Mouse (Mus musculus) limb, embryonic 11.5 days (tissue): ENCODE results near the gene Uckl1. TPM values are rescaled to one million over a fixed set of nuclear protein-coding genes. Genes with fewer than 3 reads are reported as not detected.

ENCODE experiments used
- ATAC-seq: fragments of 200-750 bp; cut with Nextera tagmentation; 2 replicates; pipeline ENCODE4 v1.8.0; 2017; ENCODE audit warnings: low read depth; ENCODE audit not compliant: insufficient number of reproducible peaks, low FRiP score, low TSS enrichment
- DNase-seq: peaks from one replicate; pipeline ENCODE4 v3.0.0-alpha.2; 2015; ENCODE audit warnings: low spot score
- H3K27ac ChIP-seq: fragments of 300-500 bp; sonication (generic); replicated peaks from 2 replicates; pipeline ENCODE4 v1.5.1; 2014; ENCODE audit warnings: low read depth, mild to moderate bottlenecking, low read length
- H3K27me3 ChIP-seq: fragments of 300-500 bp; sonication (generic); 2 replicates; pipeline ENCODE4 v1.6.1; 2014; ENCODE audit warnings: mild to moderate bottlenecking, low read length, mixed read lengths; ENCODE audit not compliant: control insufficient read depth, insufficient read depth
- H3K36me3 ChIP-seq: fragments of 300-500 bp; sonication (generic); 2 replicates; pipeline ENCODE4 v1.6.1; 2014; ENCODE audit warnings: mild to moderate bottlenecking, low read length, moderate library complexity, mixed read lengths; ENCODE audit not compliant: control insufficient read depth, insufficient read depth
- H3K4me1 ChIP-seq: fragments of 300-500 bp; sonication (generic); 2 replicates; pipeline ENCODE4 v1.6.1; 2014; ENCODE audit warnings: low read length, mixed read lengths; ENCODE audit not compliant: control insufficient read depth, insufficient read depth
- H3K4me2 ChIP-seq: fragments of 300-500 bp; sonication (generic); 2 replicates; pipeline ENCODE4 v1.6.1; 2014; ENCODE audit warnings: low read depth, mild to moderate bottlenecking, moderate library complexity; ENCODE audit not compliant: severe bottlenecking
- H3K4me3 ChIP-seq: fragments of 300-500 bp; sonication (generic); 2 replicates; pipeline ENCODE4 v1.5.1; 2014; ENCODE audit warnings: low read depth, low read length
- H3K9ac ChIP-seq: fragments of 300-500 bp; sonication (generic); 2 replicates; pipeline ENCODE4 v1.6.1; 2014; ENCODE audit warnings: mild to moderate bottlenecking, low read length
- H3K9me3 ChIP-seq: fragments of 300-500 bp; sonication (generic); 2 replicates; pipeline ENCODE4 v1.6.1; 2016; ENCODE audit warnings: low read length; ENCODE audit not compliant: control insufficient read depth
- WGBS: fragments of 180-500 bp; shearing (Covaris S2); extraction: QIAGEN DNeasy Blood & Tissue Kit; methylation state at CpG from one replicate; pipeline ENCODE4 v1.1.7; 2014; 5-methylcytosine and 5-hydroxymethylcytosine counted together
- polyA plus RNA-seq: library from polyadenylated mRNA; unstranded; fragments of >200 nt; fragmentation: Nextera tagmentation; extraction: Ambion mirVana; gene quantifications from 2 replicates; pipeline ENCODE4 v1.2.1, GENCODE M21; 2014

Gene Uckl1
- polyA plus RNA-seq, 1 experiment from 2014 or later: 34.4 TPM

GRCm38 (mm10) chr2:181600226-181600758, 15.6 kb upstream of the Uckl1 start:
- Histone ChIP-seq H3K9me3 (no peaks in the 10 kb centered on the region), H3K9ac (peak overlapping the region; percentile 82; the same call in 1 of the 2 replicates), H3K4me3 (peak overlapping the region; percentile 95), H3K36me3 (no peaks in the 10 kb centered on the region), H3K4me2 (peak overlapping the region; percentile 80), H3K27ac (no peak overlapping the region), H3K27me3 (no peaks in the 10 kb centered on the region; the same call in 1 of the 2 replicates), H3K4me1 (peaks cover 7% of the 10 kb centered on the region)
- WGBS: 69% methylated on average over 6 of the region's 6 CpGs
- ATAC-seq (no peak), DNase-seq (no peak)

DNA sequence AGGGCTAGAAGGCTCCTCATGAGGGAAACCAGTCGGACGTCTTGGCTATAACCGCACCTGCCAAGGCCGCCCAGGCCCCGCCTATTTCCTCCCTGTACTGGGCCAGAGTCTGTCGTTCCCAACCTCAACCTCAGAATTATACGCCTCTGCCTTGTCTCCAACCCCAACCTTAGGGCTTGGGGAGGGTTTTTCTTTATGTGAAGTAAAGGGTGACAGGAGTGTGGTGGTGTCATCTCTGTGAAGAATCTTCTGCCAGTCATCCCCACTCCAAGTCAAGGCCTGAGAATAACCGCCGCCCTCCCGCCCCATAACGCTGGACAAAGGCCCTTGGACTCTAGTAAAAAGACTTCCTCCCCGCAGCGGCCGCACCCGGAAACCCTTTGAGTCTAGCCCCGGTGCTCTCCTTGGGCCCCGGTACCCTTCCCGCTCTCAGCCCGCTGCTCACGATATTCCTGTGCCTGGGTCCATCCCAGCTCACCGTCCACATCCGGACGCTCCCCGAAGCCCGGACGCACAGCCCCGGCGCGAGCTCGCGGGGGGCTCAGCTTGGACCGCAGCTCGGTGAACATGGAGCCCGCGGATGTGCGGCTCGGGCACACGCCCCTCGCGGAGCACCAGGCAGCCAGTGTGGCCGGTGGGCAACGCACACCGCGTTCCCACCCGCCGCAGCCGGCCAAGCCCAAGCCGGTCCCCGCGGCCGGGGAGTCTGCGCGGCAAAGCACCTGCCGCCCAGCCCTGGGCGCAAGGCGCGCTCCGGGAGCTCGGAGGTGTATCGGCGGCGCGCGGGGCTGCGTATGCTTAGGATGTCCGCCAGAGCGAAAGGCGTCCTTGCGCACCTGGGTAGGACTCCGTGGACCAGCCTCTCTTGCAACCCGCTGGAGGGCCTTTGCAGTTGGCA, 14.0 kb upstream of the Uckl1 start, which contains the start of gene Samd10:
TSS of gene Samd10 (minus strand) at position 759 of the 898 bp plus-strand sequence.
- H3K27ac ChIP-seq: no peak within 1 kb of the TSS
- peaks cover 7% of the 10 kb centered on the region for H3K4me1 ChIP-seq
- ATAC-seq: peak; percentile 29
- peak within 1 kb of the TSS; percentile 76 for H3K9ac ChIP-seq
- peak within 1 kb of the TSS; percentile 96 for H3K4me2 ChIP-seq
- no peaks in the 10 kb centered on the region; the same call in 1 of the 2 replicates for H3K27me3 ChIP-seq
- no peaks in the 10 kb centered on the region for H3K9me3 ChIP-seq
- peak within 1 kb of the TSS; percentile 64 for H3K4me3 ChIP-seq
- WGBS: 3% methylated on average over 71 of the region's 71 CpGs
- H3K36me3 ChIP-seq: no peaks in the 10 kb centered on the region
- DNase-seq: peak; percentile 73

DNA sequence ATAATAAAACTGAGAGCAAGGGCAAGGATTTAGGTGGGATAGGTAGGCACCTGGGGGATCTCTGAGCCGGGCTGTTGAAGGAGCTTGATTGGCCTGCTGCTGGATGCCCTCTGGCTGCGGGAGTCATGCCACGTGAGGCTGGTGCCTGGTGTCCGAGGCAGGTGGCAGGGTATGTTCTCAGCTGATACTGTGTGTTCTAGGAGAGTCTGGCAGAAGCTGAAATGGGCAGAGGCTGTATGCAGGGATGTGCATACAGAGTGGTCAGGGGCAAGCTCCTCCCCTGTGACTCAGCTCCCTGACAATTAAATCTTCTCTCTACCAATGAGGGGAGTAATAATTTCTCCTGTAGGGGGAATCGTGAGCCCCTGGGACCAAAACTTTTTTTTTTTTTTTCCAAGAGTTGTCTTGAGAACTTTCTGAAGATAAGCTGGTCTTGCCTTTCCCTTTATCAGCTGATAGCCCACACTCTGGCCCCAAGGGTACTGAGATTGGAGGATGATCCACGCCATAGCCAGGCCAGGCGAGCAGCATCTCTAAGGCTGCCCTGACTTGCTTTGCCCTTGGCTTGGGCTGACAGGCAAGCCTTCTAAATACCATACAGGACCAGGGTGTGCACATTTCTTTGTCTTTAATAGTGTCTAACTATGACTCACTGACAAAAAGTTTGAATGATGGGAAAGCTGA, 12.8 kb upstream of the Uckl1 start:
- DNase-seq: no peak
- H3K9ac ChIP-seq: no peak overlapping the region
- H3K27me3 ChIP-seq: no peaks in the 10 kb centered on the region; the same call in 1 of the 2 replicates
- no peak overlapping the region for H3K4me2 ChIP-seq
- no peaks in the 10 kb centered on the region for H3K9me3 ChIP-seq
- peaks cover 7% of the 10 kb centered on the region for H3K4me1 ChIP-seq
- no peak overlapping the region for H3K27ac ChIP-seq
- 70% methylated on average over 7 of the region's 7 CpGs for WGBS
- no peak overlapping the region for H3K4me3 ChIP-seq
- ATAC-seq: no peak
- no peaks in the 10 kb centered on the region; the same call in 1 of the 2 replicates for H3K36me3 ChIP-seq

GRCm38 (mm10) chr2:181596221-181596960, 11.7 kb upstream of the Uckl1 start:
- H3K27me3 ChIP-seq: no peaks in the 10 kb centered on the region; the same call in 1 of the 2 replicates
- 53% methylated on average over 6 of the region's 6 CpGs for WGBS
- ATAC-seq: no peak

DNA sequence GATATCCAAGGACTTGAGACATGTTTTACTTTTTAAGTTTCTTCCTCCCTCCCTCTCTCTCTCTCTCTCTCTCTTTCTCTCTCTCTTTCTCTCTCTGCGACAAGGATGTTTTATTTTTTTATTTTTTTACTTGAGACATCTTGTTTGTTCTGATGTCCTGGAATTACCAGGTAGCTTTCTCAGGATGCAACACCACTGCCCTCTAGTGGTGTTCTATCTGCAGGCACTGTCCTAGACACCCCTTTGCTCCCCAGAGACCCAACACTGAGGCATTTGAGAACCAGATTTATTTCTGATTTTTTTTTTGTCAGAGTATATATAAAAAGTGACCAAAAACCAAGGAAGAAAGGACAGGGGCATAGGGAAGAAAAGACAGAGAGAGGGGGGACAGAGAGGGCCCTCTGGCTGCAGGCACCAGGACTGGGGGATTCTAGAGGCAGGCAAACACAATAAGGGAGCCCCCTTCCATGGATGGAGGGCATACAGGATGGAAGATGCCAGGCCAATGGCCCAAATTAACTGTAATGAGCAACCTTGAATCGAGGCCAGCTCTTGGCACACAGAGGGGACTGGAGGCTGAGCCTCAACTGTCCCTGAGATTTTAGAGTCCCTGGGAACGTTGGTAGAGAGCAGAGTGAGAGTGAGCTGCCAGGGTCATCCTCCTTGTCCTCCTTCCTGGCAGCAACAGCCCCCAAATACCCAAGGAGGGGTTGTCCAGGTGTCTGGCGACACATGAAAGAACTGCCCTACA, 10.4 kb upstream of the Uckl1 start:
- no peak for DNase-seq
- no peak overlapping the region for H3K4me3 ChIP-seq
- H3K36me3 ChIP-seq: no peaks in the 10 kb centered on the region; the same call in 1 of the 2 replicates
- H3K9me3 ChIP-seq: no peaks in the 10 kb centered on the region
- H3K9ac ChIP-seq: no peak overlapping the region
- no peaks in the 10 kb centered on the region; the same call in 1 of the 2 replicates for H3K27me3 ChIP-seq
- WGBS: 73% methylated on average over 4 of the region's 4 CpGs
- no peak for ATAC-seq
- no peak overlapping the region for H3K27ac ChIP-seq
- H3K4me2 ChIP-seq: no peak overlapping the region
- H3K4me1 ChIP-seq: peaks cover 7% of the 10 kb centered on the region

More at GRCm38 (mm10) chr2:181596221-181596960, 11.7 kb upstream of the Uckl1 start:
- H3K36me3 ChIP-seq: no peaks in the 10 kb centered on the region; the same call in 1 of the 2 replicates
- H3K4me3 ChIP-seq: no peak overlapping the region
- no peaks in the 10 kb centered on the region for H3K9me3 ChIP-seq
- no peak for DNase-seq
- H3K27ac ChIP-seq: no peak overlapping the region
- H3K9ac ChIP-seq: no peak overlapping the region
- no peak overlapping the region for H3K4me2 ChIP-seq
- peaks cover 6% of the 10 kb centered on the region for H3K4me1 ChIP-seq

- no peak for DNase-seq
- Histone ChIP-seq H3K9me3 (no peaks in the 10 kb centered on the region), H3K9ac (no peak overlapping the region), H3K4me3 (no peak overlapping the region), H3K36me3 (peaks cover 6% of the 10 kb centered on the region), H3K27me3 (no peaks in the 10 kb centered on the region; the same call in 1 of the 2 replicates), H3K27ac (no peak overlapping the region), H3K4me2 (no peak overlapping the region), H3K4me1 (peaks cover 7% of the 10 kb centered on the region)
- ATAC-seq: no peak
Observed at GRCm38 (mm10) chr2:181593937-181594336, 9.2 kb upstream of the Uckl1 start.

GRCm38 (mm10) chr2:181593042-181593421, 8.3 kb upstream of the Uckl1 start:
- WGBS: 6% methylated on average over 6 of the region's 6 CpGs
- Histone ChIP-seq H3K36me3 (peaks cover 11% of the 10 kb centered on the region), H3K27me3 (no peaks in the 10 kb centered on the region), H3K4me2 (peak overlapping the region; percentile 79), H3K9ac (peak overlapping the region; percentile 89), H3K9me3 (no peaks in the 10 kb centered on the region), H3K4me3 (peak overlapping the region; percentile 83), H3K4me1 (peaks cover 5% of the 10 kb centered on the region), H3K27ac (0 out of 2 replicates have a peak overlapping the region, but pooled peaks have one; percentile 23)
- no peak for DNase-seq
- ATAC-seq: peak; percentile 15; the same call in 1 of the 2 replicates
